Mouse (Mus musculus): ENCODE measurements around the gene Nr2f2. TPM values are rescaled to one million over a fixed set of nuclear protein-coding genes. Genes with fewer than 3 reads are reported as not detected.

Gene Nr2f2
- polyA plus RNA-seq, 1 experiment = 0.43 TPM

DNA sequence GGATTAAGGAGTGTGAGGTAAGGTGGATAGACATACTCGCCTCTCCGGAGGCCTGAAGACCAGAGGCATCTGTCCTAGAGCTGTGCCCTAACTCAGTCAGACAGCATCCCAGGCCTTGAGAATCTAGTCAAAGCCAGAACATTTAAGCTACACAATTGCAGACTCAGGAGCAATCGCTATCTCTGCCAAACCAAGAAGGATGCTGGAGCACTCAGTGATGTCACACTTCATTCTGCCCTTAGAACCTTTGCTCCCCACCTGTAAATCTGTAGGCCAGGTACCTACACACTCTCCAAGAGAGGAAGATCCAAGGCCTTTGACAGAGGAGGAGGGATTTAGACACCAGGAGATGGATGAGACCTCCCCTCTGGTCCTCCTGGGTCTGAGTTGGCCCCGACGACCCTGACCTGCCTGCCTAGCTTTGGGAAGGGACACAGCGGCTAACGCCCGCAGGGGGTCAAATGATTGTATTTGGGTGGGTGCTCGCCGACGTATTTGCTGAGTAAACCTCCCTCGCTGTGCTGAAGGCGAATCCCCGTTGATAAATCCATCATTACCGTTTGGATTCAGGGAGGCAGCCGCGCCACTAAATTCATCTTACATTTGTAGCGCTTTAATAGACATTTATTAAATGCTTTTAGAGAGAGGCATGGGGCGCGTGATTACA, 19.5 kb downstream of the Nr2f2 start:
- TF ChIP-seq GATA1 (IDR thresholded peaks at IDR 0.05; ENCODE audit: borderline replicate concordance, low read length) (no peak), FLI1 (IDR thresholded peaks at IDR 0.05; ENCODE audit: low read length) (no peak)
- Histone ChIP-seq H3K27me3 (replicated peaks) (peaks cover 95% of the 10 kb centered on the region), H3K4me1 (peaks cover 43% of the 10 kb centered on the region), H3K36me3 (replicated peaks; ENCODE audit: low read length) (no peaks in the 10 kb centered on the region), H3K9me3 (no peaks in the 10 kb centered on the region), H3K4me3 (replicated peaks) (no peak overlapping the region)

DNA sequence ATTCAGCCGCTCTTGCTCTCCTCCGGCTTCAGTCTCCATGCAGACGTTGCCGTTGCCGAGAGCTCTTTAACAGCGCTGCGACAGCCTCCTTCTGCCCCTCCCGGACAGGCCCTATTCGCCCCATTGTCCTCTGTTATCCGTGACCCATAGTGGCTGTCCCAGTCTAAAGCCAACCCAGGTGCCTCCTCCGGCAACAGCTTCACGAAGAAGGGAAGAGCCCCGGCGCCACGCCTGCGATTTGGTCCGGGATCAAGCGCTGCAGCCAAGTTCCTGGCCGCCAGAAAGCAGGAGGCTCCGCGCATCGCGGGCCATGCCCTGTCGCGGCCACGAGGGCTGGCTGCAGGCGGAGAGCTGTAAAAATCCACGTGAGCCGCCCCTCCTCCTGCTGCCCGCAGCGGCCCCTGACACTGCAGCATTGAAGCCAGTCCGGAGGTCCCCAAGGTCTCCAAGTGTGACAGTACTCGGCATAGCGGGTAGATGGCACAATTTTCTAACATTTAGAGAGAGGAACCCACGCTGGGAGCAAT, 20.5 kb downstream of the Nr2f2 start:
- TF ChIP-seq GATA1 (IDR thresholded peaks at IDR 0.05; ENCODE audit: borderline replicate concordance, low read length) (no peak), FLI1 (IDR thresholded peaks at IDR 0.05; ENCODE audit: low read length) (no peak)
- H3K9me3 ChIP-seq = no peaks in the 10 kb centered on the region
- peaks cover 41% of the 10 kb centered on the region for H3K4me1 ChIP-seq
- peaks cover 90% of the 10 kb centered on the region for H3K27me3 ChIP-seq (replicated peaks)
- peak overlapping the region; percentile 82 for H3K4me3 ChIP-seq (replicated peaks)
- no peaks in the 10 kb centered on the region for H3K36me3 ChIP-seq (replicated peaks; ENCODE audit: low read length)

DNA sequence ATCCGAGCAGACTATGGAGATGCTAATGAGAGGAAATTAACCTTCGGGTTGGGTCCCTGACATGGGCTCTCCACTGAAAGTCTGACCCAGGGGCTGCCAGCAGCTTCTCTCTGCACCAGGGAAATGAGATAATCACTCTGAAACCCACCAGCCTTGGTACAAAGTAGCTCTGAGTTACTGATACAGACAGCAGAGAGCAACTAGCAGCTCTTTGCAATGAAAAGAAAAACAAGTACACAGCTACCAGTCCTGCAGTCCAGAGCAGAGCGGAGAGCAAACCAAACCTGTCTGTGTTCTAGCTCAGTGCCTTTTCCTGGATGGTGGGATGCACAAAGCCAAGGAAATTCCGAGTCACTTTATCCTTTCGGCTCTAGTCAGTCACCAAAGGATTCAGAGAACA, 23.1 kb downstream of the Nr2f2 start:
- Histone ChIP-seq H3K4me3 (replicated peaks) (no peak overlapping the region), H3K9me3 (no peaks in the 10 kb centered on the region), H3K27me3 (replicated peaks) (peaks cover 84% of the 10 kb centered on the region), H3K4me1 (peaks cover 32% of the 10 kb centered on the region), H3K36me3 (replicated peaks; ENCODE audit: low read length) (no peaks in the 10 kb centered on the region)
- TF ChIP-seq GATA1 (IDR thresholded peaks at IDR 0.05; ENCODE audit: borderline replicate concordance, low read length) (no peak), FLI1 (IDR thresholded peaks at IDR 0.05; ENCODE audit: low read length) (no peak)

DNA sequence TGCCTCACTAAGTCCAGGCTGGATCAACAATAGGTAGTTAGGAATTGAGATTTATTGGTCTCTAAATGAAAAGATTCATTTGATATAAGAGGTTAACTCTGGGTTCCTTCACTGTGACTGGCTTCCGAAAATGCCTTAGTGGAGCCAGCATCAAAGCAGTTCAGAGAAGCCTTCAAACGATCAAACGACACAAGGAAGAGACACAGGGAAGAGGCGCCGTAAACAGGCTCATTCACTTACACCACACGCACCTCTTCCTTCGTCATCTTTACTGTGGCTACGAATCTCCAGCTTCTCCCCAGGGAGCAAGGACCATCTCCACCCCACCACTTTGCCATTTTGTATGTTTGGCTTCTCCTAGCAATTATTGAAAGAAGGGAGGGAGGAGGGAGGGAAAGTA, 23.8 kb downstream of the Nr2f2 start:
- peaks cover 29% of the 10 kb centered on the region for H3K4me1 ChIP-seq
- no peaks in the 10 kb centered on the region for H3K9me3 ChIP-seq
- no peak overlapping the region for H3K4me3 ChIP-seq (replicated peaks)
- peaks cover 84% of the 10 kb centered on the region for H3K27me3 ChIP-seq (replicated peaks)
- no peaks in the 10 kb centered on the region for H3K36me3 ChIP-seq (replicated peaks; ENCODE audit: low read length)
- TF ChIP-seq GATA1 (IDR thresholded peaks at IDR 0.05; ENCODE audit: borderline replicate concordance, low read length) (no peak), FLI1 (IDR thresholded peaks at IDR 0.05; ENCODE audit: low read length) (no peak)

- H3K4me3 ChIP-seq (replicated peaks) = no peak overlapping the region
- H3K4me1 ChIP-seq = peaks cover 29% of the 10 kb centered on the region
- H3K27me3 ChIP-seq (replicated peaks) = peaks cover 84% of the 10 kb centered on the region
- H3K36me3 ChIP-seq (replicated peaks; ENCODE audit: low read length) = no peaks in the 10 kb centered on the region
- no peaks in the 10 kb centered on the region for H3K9me3 ChIP-seq
- TF ChIP-seq GATA1 (IDR thresholded peaks at IDR 0.05; ENCODE audit: borderline replicate concordance, low read length) = no peak
- no peak for TF ChIP-seq FLI1 (IDR thresholded peaks at IDR 0.05; ENCODE audit: low read length)
Observed at GRCm38 (mm10) chr7:70342076-70342475, 24.5 kb downstream of the Nr2f2 start.

DNA sequence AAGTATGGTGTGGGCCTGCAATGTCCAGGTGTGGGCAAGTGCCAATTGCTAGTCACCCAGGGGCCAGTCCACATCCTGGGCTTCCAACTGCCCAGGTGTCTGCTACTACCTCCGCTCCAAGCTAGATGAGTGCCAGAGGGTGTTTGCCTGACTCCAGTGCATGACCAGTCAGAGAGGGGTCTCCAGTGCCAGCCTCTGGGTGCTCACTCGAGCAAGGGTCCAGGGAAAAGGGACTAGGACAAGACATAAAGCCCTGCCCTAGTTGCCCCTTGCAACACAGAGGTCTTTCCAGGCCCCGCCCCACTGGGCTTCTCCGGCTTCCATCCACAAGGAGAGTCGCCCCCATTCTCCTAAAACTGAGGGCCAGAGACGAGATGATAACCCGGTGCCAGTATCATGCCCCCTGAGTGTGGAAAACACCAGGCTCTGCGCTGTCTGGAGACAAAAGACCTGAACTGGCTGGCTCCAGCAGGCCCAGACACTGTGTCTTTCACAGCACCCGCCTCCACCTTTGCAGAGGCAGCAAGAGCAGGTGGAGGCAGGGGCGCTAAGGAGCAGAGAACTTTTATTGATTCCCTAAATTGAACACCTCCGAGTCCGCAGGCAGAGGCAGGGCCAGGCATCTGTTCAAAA, 26.4 kb downstream of the Nr2f2 start:
- Histone ChIP-seq H3K4me3 (replicated peaks) (no peak overlapping the region), H3K36me3 (replicated peaks; ENCODE audit: low read length) (no peaks in the 10 kb centered on the region), H3K27me3 (replicated peaks) (peaks cover 84% of the 10 kb centered on the region), H3K4me1 (peaks cover 24% of the 10 kb centered on the region), H3K9me3 (no peaks in the 10 kb centered on the region)
- no peak for TF ChIP-seq GATA1 (IDR thresholded peaks at IDR 0.05; ENCODE audit: borderline replicate concordance, low read length)
- no peak for TF ChIP-seq FLI1 (IDR thresholded peaks at IDR 0.05; ENCODE audit: low read length)

- H3K27me3 ChIP-seq (replicated peaks) = peaks cover 82% of the 10 kb centered on the region
- H3K4me3 ChIP-seq (replicated peaks) = no peak overlapping the region
- H3K36me3 ChIP-seq (replicated peaks; ENCODE audit: low read length) = no peaks in the 10 kb centered on the region
- peaks cover 19% of the 10 kb centered on the region for H3K4me1 ChIP-seq
- TF ChIP-seq GATA1 (IDR thresholded peaks at IDR 0.05; ENCODE audit: borderline replicate concordance, low read length) (no peak), FLI1 (IDR thresholded peaks at IDR 0.05; ENCODE audit: low read length) (no peak)
- H3K9me3 ChIP-seq = no peaks in the 10 kb centered on the region
Observed at GRCm38 (mm10) chr7:70338265-70338640, 28.3 kb downstream of the Nr2f2 start.

GRCm38 (mm10) chr7:70337581-70338264, 28.8 kb downstream of the Nr2f2 start:
- no peak overlapping the region for H3K4me3 ChIP-seq (replicated peaks)
- peaks cover 13% of the 10 kb centered on the region for H3K4me1 ChIP-seq
- H3K36me3 ChIP-seq (replicated peaks; ENCODE audit: low read length) = no peaks in the 10 kb centered on the region
- TF ChIP-seq GATA1 (IDR thresholded peaks at IDR 0.05; ENCODE audit: borderline replicate concordance, low read length) = no peak
- no peak for TF ChIP-seq FLI1 (IDR thresholded peaks at IDR 0.05; ENCODE audit: low read length)
- no peaks in the 10 kb centered on the region for H3K9me3 ChIP-seq
- H3K27me3 ChIP-seq (replicated peaks) = peaks cover 82% of the 10 kb centered on the region

GRCm38 (mm10) chr7:70336571-70337240, 29.8 kb downstream of the Nr2f2 start:
- no peak overlapping the region for H3K4me3 ChIP-seq (replicated peaks)
- peaks cover 87% of the 10 kb centered on the region for H3K27me3 ChIP-seq (replicated peaks)
- TF ChIP-seq GATA1 (IDR thresholded peaks at IDR 0.05; ENCODE audit: borderline replicate concordance, low read length) (no peak), FLI1 (IDR thresholded peaks at IDR 0.05; ENCODE audit: low read length) (no peak)
- no peaks in the 10 kb centered on the region for H3K9me3 ChIP-seq
- no peaks in the 10 kb centered on the region for H3K36me3 ChIP-seq (replicated peaks; ENCODE audit: low read length)
- peaks cover 17% of the 10 kb centered on the region for H3K4me1 ChIP-seq
